Mouse (Mus musculus): ENCODE results near the gene Wdr93.

- TF ChIP-seq CTCF (IDR thresholded peaks at IDR 0.05): no peak
- TF ChIP-seq EP300 (IDR thresholded peaks at IDR 0.05): no peak
These were observed 19.1 kb downstream of the Wdr93 start for GRCm38 (mm10) chr7:79762106-79762505.

All from lung, postnatal 0 days (tissue).